In genomic region chrX:102004370-102004769, GRCm38 (mm10) we compare ENCODE assay signal across 10 mouse cellular contexts.
DNase-seq lines count a peak whose midpoint lies in the region; ATAC-seq and TF ChIP-seq lines count a peak whose summit lies in the region.
"Had no signal": no experiment of that assay in that cellular context is flagged by ENCODE, and none has a peak within 500 bp of the region (broad histone marks: within the 10 kb centered on the region; RNA-seq: fewer than 3 reads in every experiment).

No protein-coding gene starts in this region.

- peak overlapping the region; percentile 69 for H3K4me2 ChIP-seq in heart, embryonic 16.5 days (ENCODE audit: low read depth, low read length)
- H3K4me2 ChIP-seq in forebrain, embryonic 13.5 days = peak overlapping the region; percentile 59

- peaks cover 13% of the 10 kb centered on the region for H3K27me3 ChIP-seq in heart, embryonic 16.5 days (ENCODE audit: control insufficient read depth, insufficient read depth, low read length)
- H3K27me3 ChIP-seq in forebrain, embryonic 13.5 days = peaks cover 64% of the 10 kb centered on the region
- H3K27me3 ChIP-seq in thymus, adult 2 months (ENCODE audit: control insufficient read depth, insufficient read depth, low read length) = no peaks in the 10 kb centered on the region; the same call in 1 of the 2 replicates

- H3K27ac ChIP-seq in heart, embryonic 16.5 days (ENCODE audit: low read length) = peak overlapping the region; percentile 76
- H3K27ac ChIP-seq in ES-E14 (ENCODE audit: insufficient read depth, low read depth, low read length, poor library complexity, severe bottlenecking) = 0 out of 2 replicates have a peak overlapping the region, but pooled peaks have one; percentile 12
- H3K27ac ChIP-seq in forebrain, embryonic 13.5 days = no peak overlapping the region
- H3K27ac ChIP-seq in thymus, adult 2 months (ENCODE audit: control insufficient read depth, insufficient read depth, low read length) = no peak overlapping the region

- no peak for DNase-seq in heart, adult 11 months
- DNase-seq in ES-E14 (ENCODE audit: low read depth, low spot score) = no peak
- DNase-seq in mesoderm, embryonic 11.5 days (ENCODE audit: low read depth, low spot score) = peak; percentile 22
- DNase-seq in yolk sac, embryonic 10.5 days (ENCODE audit: low spot score) = no peak
- no peak for DNase-seq in thymus, adult 2 months
- no peak for DNase-seq in cerebellum, adult 9-11 months
- DNase-seq: thymus, postnatal 36 days had no signal

- H3K4me3 ChIP-seq in heart, embryonic 16.5 days (ENCODE audit: low read length) = peak overlapping the region; percentile 50
- H3K4me3 ChIP-seq in ES-E14 (ENCODE audit: insufficient read depth in 1 of 2, low read depth in 1 of 2, low read length in 2 of 2, poor library complexity in 1 of 2, severe bottlenecking in 1 of 2) = 0 out of 4 replicates have a peak overlapping the region, but pooled peaks of 1 of the 2 experiments have one; percentile 20
- H3K4me3 ChIP-seq in forebrain, embryonic 13.5 days = peak overlapping the region; percentile 34
- H3K4me3 ChIP-seq in thymus, adult 2 months (ENCODE audit: control insufficient read depth, insufficient read depth, low read length) = no peak overlapping the region

- ATAC-seq in heart, embryonic 16.5 days (replicated peaks; ENCODE audit: extremely low read depth, insufficient read depth, low FRiP score) = no peak
- peak; percentile 46 for ATAC-seq in forebrain, embryonic 13.5 days

- in situ Hi-C loops in ES-E14 (cut with MboI; ENCODE audit: low sequenced_read_pairs in 2 of 2, unreplicated experiment in 2 of 2) = no loop called here

- TF ChIP-seq CTCF in thymus, adult 2 months (IDR thresholded peaks at IDR 0.05; ENCODE audit: borderline replicate concordance, control insufficient read depth, extremely low read depth, insufficient read depth, low read length, poor library complexity) = no peak

- peak overlapping the region; percentile 57 for H3K9ac ChIP-seq in heart, embryonic 16.5 days (ENCODE audit: low read length)
- H3K9ac ChIP-seq in ES-E14 (ENCODE audit: insufficient read depth, low read depth, low read length, poor library complexity, severe bottlenecking) = no peak overlapping the region
- peak overlapping the region; percentile 34; the same call in 1 of the 2 replicates for H3K9ac ChIP-seq in forebrain, embryonic 13.5 days

- TF ChIP-seq POLR2A in thymus, adult 2 months (IDR thresholded peaks at IDR 0.05; ENCODE audit: control insufficient read depth, extremely low read depth, insufficient read depth, low read length, poor library complexity) = no peak

- peaks cover 7% of the 10 kb centered on the region; the same call in 1 of the 2 replicates for H3K4me1 ChIP-seq in heart, embryonic 16.5 days (ENCODE audit: control insufficient read depth, insufficient read depth, low read length)
- H3K4me1 ChIP-seq in ES-E14 (ENCODE audit: control insufficient read depth in 2 of 2, insufficient read depth in 2 of 2, low read length in 2 of 2, poor library complexity in 1 of 2) = peaks cover 0 to 18% of the 10 kb centered on the region in 2 experiments; a peak in 1 of 4 replicates
- H3K4me1 ChIP-seq in forebrain, embryonic 13.5 days = peaks cover 10% of the 10 kb centered on the region
- no peaks in the 10 kb centered on the region for H3K4me1 ChIP-seq in thymus, adult 2 months (replicated peaks; ENCODE audit: control insufficient read depth, insufficient read depth, low read length)

- no peaks in the 10 kb centered on the region for H3K9me3 ChIP-seq in heart, embryonic 16.5 days (replicated peaks; ENCODE audit: control insufficient read depth, low read length)
- H3K9me3 ChIP-seq in ES-E14 (ENCODE audit: control insufficient read depth, insufficient read depth, low read depth, low read length) = no peaks in the 10 kb centered on the region
- H3K9me3 ChIP-seq in forebrain, embryonic 13.5 days (replicated peaks) = no peaks in the 10 kb centered on the region
- H3K9me3 ChIP-seq: megakaryocyte, embryonic 14.5 days had no signal

- no peaks in the 10 kb centered on the region for H3K36me3 ChIP-seq in heart, embryonic 16.5 days (ENCODE audit: control insufficient read depth, insufficient read depth)
- H3K36me3 ChIP-seq in ES-E14 (ENCODE audit: control insufficient read depth, insufficient read depth, low read length, poor library complexity, severe bottlenecking) = no peaks in the 10 kb centered on the region
- H3K36me3 ChIP-seq in forebrain, embryonic 13.5 days (ENCODE audit: poor library complexity, severe bottlenecking) = no peaks in the 10 kb centered on the region
- no peaks in the 10 kb centered on the region for H3K36me3 ChIP-seq in thymus, adult 2 months (ENCODE audit: control insufficient read depth, insufficient read depth, low read length)

- 14% methylated on average over 7 of the region's 7 CpGs for WGBS in heart, embryonic 16.5 days
- 18% methylated on average over 7 of the region's 7 CpGs for WGBS in forebrain, embryonic 13.5 days
- WGBS in thymus, adult 2 months = 19% methylated on average over 7 of the region's 7 CpGs

TF ChIP-seq in ES-E14, 5 proteins besides CTCF, POLR2A, EP300 and RAD21:
- no peak for TF ChIP-seq MAFK (IDR thresholded peaks at IDR 0.05; ENCODE audit: insufficient read depth, low read depth, low read length)
- no peak for TF ChIP-seq HCFC1 (IDR thresholded peaks at IDR 0.05; ENCODE audit: borderline replicate concordance, insufficient read depth, low read length)
- TF ChIP-seq ZNF384 (IDR thresholded peaks at IDR 0.05; ENCODE audit: low read depth, low read length) = no peak
- TF ChIP-seq ZC3H11A (IDR thresholded peaks at IDR 0.05; ENCODE audit: borderline replicate concordance, low read depth, low read length) = no peak
- TF ChIP-seq CHD2 (IDR thresholded peaks at IDR 0.05; ENCODE audit: low read depth, low read length) = no peak

Comparison
In these comparisons a context has a peak if more than half of its experiments do, and no peak if none do; other contexts are left out.
1. H3K27ac ChIP-seq: peak in heart, embryonic 16.5 days (single experiment) and ES-E14 (single experiment); none in forebrain, embryonic 13.5 days (single experiment) and thymus, adult 2 months (single experiment).